Mouse (Mus musculus) R1 (cell line): ENCODE results near the gene Ak2.

ENCODE experiments used
- DNase-seq: peaks from one replicate; pipeline ENCODE4 v3.0.0-alpha.2; 2018; ENCODE audit warnings: low read depth, low spot score

The Ak2 gene

DNA sequence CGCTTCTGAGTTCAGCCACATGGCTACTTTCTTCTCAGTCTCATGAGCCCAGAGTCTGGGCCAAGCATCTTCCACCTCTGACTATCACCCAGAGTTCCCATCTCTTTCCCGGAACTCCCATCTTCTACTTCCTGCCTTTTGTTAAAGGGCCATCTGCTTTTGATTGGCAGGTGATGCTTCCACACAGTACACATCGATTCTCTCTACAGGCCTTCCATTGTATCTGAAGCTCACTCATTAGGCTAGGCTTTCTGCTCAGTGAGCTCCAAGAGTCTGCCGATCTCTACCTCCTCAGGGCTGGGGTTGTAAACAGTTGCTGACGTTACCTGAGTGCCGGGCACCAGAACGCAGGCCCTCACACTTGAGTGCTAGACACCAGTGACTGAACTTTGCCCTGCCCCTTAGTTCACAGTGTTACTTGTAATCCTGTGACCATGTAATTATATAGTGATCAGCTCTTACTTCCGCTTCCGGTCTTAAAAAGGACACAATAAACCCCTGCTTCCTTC lies at the start of gene Ak2:
TSS of gene Ak2 (plus strand) at position 459 of the 509 bp plus-strand sequence.
- peak; percentile 60 for DNase-seq

DNA sequence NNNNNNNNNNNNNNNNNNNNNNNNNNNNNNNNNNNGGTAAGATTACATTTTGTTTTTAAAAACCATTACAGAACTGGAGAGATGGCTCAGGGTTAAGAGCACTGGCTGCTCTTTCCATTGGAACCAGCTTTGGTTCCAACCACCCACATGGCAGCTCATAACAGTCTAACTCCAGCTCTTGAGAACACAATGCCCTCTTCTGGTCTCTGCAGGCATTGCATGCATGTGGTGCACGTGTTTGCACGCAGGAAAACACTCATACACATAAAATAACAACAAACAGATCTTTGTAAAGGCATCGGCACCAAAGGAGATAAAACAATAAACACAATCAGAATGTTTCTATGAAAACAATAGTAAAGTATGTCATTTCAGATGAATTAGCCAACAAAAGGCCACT lies 49.4 kb upstream of the Ak2 start:
- DNase-seq: peak; percentile 65

GRCm38 (mm10) chr4:128946736-128947135 lies 45.0 kb upstream of the Ak2 start:
- no peak for DNase-seq

- DNase-seq: peak; percentile 76
These were observed 44.3 kb upstream of the Ak2 start for GRCm38 (mm10) chr4:128947326-128947933.

DNA sequence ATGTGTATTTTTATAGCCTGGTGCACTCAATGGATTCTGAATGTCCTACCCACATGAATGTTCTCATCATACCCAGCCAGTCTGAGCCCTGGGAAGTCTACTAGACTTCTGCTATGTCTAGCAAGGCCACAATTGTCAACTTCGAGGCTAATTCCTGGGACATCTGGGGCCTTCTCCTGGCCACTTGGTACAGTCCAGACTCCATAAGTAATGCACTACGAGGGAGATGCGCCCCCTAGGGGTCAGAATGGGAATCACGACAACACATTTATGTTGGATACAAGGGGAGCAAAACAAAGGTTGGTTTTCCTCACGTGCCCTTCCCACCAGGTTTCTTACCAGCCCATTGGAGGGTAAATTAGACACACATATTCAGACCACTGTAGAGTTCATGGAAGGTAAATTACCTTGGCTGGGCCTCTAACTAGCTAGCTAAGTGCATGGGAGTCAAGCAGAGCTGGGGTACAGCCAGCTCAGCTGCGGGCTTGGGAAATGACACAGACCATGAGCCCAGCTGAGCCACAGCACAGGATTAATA lies 43.6 kb upstream of the Ak2 start:
- peak; percentile 87 for DNase-seq

- DNase-seq: peak; percentile 71
These were observed 42.2 kb upstream of the Ak2 start for GRCm38 (mm10) chr4:128949470-128950005.

DNA sequence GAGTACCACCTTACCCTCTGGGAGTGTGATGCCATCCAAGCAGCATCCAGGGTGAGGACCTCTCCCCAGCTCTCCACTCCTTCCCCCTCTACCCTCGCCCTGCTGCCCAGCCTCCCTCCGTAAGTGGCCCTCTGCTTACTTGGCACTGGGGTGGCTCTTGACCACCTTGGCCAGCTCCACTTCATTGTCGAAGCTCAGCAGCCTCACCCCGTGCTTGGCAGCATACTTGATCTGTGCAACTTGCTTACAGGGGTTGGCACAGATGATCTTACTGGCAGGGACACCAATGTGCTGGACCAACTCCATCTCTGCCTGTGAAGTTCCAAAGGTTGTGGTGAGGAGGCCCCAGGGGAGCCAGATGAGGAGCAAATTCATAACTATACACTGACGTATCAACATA lies 41.3 kb upstream of the Ak2 start:
- DNase-seq: no peak

DNA sequence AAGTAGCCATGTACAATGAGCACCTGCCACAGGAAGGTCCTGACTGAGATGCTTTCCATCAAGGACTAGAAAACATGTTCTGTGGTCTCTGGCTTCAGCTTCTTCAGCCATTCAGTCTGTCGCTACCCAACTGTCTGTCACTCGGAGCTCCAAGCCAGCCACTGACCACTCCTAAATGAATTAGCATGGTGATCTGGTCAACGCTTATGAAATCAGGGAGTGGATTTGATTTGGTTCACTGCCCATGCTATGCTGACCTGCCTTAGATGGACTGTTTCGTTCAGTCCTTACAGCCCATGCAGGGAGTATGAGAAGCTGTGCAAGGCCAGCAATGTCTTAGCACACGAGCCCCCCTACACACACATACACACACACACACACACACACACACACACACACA lies 37.9 kb upstream of the Ak2 start:
- no peak for DNase-seq

GRCm38 (mm10) chr4:128957155-128957911 lies 34.4 kb upstream of the Ak2 start:
- DNase-seq: peak; percentile 86

- DNase-seq: no peak
These were observed 33.6 kb upstream of the Ak2 start for GRCm38 (mm10) chr4:128958156-128958555.

GRCm38 (mm10) chr4:128958849-128959248 lies 32.9 kb upstream of the Ak2 start:
- DNase-seq: no peak

DNA sequence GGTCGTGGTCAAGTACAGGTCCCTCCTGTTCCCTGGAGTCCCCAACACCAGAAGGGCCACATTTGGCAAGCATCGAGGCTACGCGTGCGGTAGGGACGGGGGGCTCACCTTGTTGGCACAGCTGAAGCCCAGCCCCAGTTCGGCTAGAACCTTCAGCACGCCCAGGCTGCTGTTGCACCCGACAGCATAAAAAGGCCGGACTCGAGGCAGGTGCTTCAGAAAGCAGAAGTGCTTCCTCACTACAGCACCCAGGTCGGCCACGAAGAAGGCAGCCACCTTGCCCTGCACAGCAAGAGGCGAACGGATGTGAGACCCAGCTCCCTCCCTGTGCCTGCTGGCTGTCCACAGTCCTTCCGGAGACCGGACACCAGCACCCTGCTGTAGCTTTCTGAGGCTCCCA lies 32.1 kb upstream of the Ak2 start:
- DNase-seq: no peak

DNA sequence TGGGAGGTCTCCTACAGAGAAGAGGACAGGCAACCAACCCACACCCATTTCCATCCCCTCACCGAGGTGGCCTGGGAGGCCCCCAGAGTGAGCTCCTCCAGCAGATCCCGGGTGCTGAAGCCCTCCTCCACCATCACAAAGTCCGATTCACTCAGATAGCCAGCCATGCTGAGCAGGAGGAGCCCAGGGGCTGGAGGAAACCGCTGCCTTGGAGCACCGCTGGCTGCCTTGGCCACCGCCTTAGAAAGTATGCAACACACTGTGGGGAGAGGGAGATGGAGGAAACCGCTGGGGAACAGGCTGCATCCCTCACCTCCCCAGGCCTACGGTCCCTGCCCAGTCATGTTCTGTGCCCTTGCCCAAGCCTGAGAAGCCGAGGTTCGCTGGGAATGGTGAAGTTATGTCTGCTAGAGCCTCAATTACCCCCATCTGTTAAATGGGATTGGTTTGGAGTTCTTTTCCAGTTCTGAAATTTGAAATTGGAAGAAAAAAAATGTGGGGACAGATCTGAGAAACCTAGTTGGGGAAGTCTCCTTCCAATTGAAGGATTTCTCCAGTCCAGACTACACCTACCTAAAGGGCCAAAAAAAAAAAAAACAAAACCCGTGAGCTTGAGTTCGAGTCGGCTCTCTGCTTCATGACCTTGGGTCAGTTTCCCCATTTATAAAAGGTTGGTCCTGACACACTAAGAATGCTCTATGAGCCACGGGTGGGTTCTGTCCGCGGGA lies 30.3 kb upstream of the Ak2 start:
- peak; percentile 36 for DNase-seq

- DNase-seq: peak; percentile 88
These were observed 29.5 kb upstream of the Ak2 start, which contains the start of gene Azin2 for GRCm38 (mm10) chr4:128962029-128962925. Azin2 (minus strand) TSS chr4:128962442.

DNA sequence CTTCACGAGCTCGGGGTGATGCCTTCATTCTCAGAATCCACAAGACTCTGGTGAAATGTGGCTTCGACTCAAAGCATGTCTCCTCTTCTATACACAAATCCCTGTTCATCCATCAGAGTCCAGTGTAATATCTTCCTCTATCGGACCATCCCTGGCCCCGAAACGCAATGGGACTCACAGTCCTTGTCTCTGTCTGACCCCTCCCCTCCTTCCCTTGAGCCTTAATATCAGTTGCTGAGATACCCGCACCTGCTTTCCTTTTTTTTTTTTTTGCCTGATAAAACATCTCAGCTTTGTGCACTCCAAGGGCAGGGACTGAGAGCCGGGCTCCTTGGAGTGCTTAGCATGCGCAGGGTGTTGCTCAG lies 28.9 kb upstream of the Ak2 start:
- no peak for DNase-seq

DNA sequence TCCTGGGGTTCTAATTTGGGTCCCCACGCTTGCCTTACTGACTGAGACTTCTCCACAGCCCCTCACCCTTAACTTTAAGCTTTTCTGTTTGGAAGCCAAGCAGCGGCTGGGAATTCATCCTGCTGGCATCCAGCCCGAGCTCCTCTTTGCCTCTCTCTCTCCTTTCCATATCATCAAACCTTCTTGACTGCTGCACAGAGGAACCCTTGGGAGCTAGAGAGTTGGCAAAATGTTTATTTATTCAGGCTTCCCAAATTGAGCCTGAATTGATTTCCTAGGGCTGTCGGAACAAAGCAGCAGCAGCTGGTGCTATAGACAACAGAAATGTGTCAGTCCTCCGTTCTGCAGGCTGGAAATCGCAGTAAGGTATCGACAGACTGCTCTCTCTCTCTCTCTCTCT lies 25.0 kb upstream of the Ak2 start:
- DNase-seq: no peak

DNA sequence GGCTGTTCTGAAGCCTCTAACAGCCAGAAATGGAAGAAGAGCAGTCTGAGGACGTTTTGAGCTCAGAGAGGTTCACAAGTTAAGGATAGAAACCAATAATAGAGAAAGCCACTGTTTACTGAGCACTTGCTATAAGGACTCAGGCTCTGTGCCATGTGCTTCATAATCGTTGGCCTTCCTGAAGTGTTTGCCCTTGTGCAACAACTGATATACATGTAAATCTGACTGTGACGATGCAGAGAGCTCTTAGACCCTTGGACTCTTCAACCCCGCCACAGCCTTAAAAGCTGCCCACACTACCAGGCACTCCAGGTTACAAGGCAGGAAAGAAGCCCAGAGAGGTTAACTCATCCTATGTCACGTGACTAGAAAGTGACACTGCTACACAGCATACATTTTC lies 22.7 kb upstream of the Ak2 start:
- DNase-seq: no peak

GRCm38 (mm10) chr4:128969607-128970416 lies 21.9 kb upstream of the Ak2 start:
- no peak for DNase-seq

GRCm38 (mm10) chr4:128970417-128970807 lies 21.3 kb upstream of the Ak2 start:
- no peak for DNase-seq

DNA sequence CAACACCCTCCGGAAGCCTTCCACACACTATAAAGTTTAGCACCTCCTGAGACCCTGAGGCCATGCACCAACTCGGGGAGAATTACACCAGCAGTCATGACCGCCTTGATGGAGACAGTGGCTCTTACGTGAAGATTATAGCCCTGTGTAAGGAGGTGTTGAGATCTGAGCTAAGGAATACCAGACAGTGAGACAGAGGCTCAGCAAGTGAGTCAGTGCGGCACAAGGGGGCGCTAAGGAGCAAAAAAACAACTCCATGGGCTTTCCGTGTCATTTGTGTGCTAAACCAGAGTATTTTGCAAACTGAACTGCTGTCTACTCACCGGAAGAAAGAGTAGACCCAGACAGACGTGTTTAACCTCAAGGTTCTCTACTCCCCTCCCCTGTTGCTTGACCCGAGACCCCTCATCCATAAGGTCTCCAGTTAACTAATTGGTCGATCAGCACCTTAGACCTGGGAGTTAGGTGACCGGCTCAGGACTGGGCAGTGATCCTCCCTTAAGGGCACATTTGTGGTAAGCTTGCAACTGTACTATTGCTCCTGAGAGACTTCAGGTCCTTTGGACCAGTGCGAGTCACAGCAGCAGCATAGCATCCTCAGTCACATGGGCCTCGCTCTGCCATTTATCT lies 20.6 kb upstream of the Ak2 start:
- DNase-seq: peak; percentile 77
